Mouse (Mus musculus) MEL (cell line): ENCODE results near the gene Scarb1.

Source experiments
- CHD1 ChIP-seq: IDR thresholded peaks from 2 replicates; pipeline ENCODE4 v1.6.1; 2012; ENCODE audit warnings: low read depth, mild to moderate bottlenecking, inconsistent platforms, low read length, improper control_type of control experiment
- CTCF ChIP-seq, 3 experiments: IDR thresholded peaks in 2 of 3; conservative IDR thresholded peaks in 1 of 3; 2 replicates each; pipeline ENCODE4 v1.5.1; 2011 to 2012; ENCODE audit warnings: low read length in 3 of 3, low read depth in 2 of 3, mild to moderate bottlenecking in 2 of 3, improper control_type of control experiment in 1 of 3, inconsistent platforms in 1 of 3, mixed read lengths in 1 of 3, moderate library complexity in 1 of 3; ENCODE audit not compliant: control insufficient read depth in 1 of 3, insufficient read depth in 1 of 3, poor library complexity in 1 of 3, severe bottlenecking in 1 of 3
- EP300 ChIP-seq, 2 experiments: IDR thresholded peaks; 2 replicates each; pipeline ENCODE4 v1.6.1; 2011; ENCODE audit warnings: improper control_type of control experiment in 2 of 2, low read length in 2 of 2, low read depth in 1 of 2, mild to moderate bottlenecking in 1 of 2
- JUND ChIP-seq: IDR thresholded peaks from 2 replicates; pipeline ENCODE4 v1.6.1; 2011; ENCODE audit warnings: low read depth, mild to moderate bottlenecking, improper control_type of control experiment, low read length
- POLR2AphosphoS2 ChIP-seq: IDR thresholded peaks from 2 replicates; pipeline ENCODE4 v1.6.1; 2011; ENCODE audit warnings: low read length, improper control_type of control experiment
- POLR2AphosphoS5 ChIP-seq: IDR thresholded peaks from 2 replicates; pipeline ENCODE4 v1.6.1; 2012; ENCODE audit warnings: low read depth, borderline replicate concordance, mild to moderate bottlenecking, inconsistent platforms, low read length, moderate library complexity, mixed read lengths
- RCOR1 ChIP-seq: IDR thresholded peaks from 2 replicates; pipeline ENCODE4 v1.6.1; 2012; ENCODE audit warnings: low read depth, mild to moderate bottlenecking, inconsistent platforms, low read length, improper control_type of control experiment
- TAL1 ChIP-seq: IDR thresholded peaks from 2 replicates; pipeline ENCODE4 v1.6.1; 2012; ENCODE audit warnings: mild to moderate bottlenecking, inconsistent platforms, low read length, moderate library complexity, mixed read lengths
- ZC3H11A ChIP-seq: IDR thresholded peaks from 2 replicates; pipeline ENCODE4 v1.6.1; 2012; ENCODE audit warnings: low read depth, mild to moderate bottlenecking, inconsistent platforms, low read length, improper control_type of control experiment

DNA sequence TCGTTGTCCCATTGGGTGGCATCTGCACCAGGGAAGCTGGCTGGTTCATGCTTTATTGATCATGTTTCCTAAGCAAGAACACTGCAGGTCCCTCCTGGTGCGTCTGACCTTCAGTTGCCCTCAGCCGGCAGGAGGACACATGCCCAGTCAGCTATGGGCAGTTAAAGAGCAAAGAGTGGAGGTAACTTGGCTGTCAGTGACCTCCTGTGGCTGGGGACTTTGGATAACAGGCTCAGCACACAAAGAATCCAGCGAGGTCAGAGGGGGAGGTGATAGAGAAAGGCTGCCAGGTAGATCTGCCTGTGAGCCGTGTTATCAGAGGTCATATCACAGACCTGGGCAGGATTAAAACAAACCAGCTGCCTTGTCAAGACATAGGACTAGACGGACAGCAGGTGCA lies 91.7 kb downstream of the Scarb1 start:
- TF ChIP-seq POLR2AphosphoS2 (no peak), TAL1 (no peak), CTCF (IDR thresholded peaks at IDR 0.05 in 2 of 3, conservative IDR thresholded peaks at IDR 0.05 in 1 of 3; ENCODE audit: control insufficient read depth in 1 of 3, insufficient read depth in 1 of 3, low read depth in 2 of 3, low read length in 3 of 3, poor library complexity in 1 of 3, severe bottlenecking in 1 of 3) (no peak), RCOR1 (no peak), POLR2AphosphoS5 (no peak), ZC3H11A (no peak), JUND (no peak), CHD1 (no peak), EP300 (IDR thresholded peaks at IDR 0.05; ENCODE audit: low read depth in 1 of 2, low read length in 2 of 2) (no peak)
